Mouse (Mus musculus) erythroblast, embryonic 14.5 days (primary cell): ENCODE measurements around the gene Sdk1.

Experiments used
- GATA1 ChIP-seq: IDR thresholded peaks from 2 replicates; pipeline ENCODE4 v1.6.1; 2012; ENCODE audit warnings: low read length, inconsistent platforms, mixed read lengths
- TAL1 ChIP-seq: IDR thresholded peaks from 3 replicates; pipeline ENCODE4 v1.6.1; 2012; ENCODE audit warnings: low read length, inconsistent platforms, mixed read lengths

GRCm38 (mm10) chr5:141324910-141325309 lies 83.6 kb downstream of the Sdk1 start:
- TF ChIP-seq GATA1 (no peak), TAL1 (no peak)
